Mouse (Mus musculus) adrenal gland, postnatal 25 days (tissue): ENCODE results near the gene Zfp609. TPM values are rescaled to one million over a fixed set of nuclear protein-coding genes. Genes with fewer than 3 reads are reported as not detected.

Experiments used
- DNase-seq: peaks from one replicate; pipeline ENCODE4 v3.0.0; 2021; ENCODE audit warnings: mixed read lengths
- total RNA-seq: library from RNA; stranded (reverse); gene quantifications from 2 replicates; pipeline ENCODE4 v1.2.3, GENCODE M21; 2021

The Zfp609 gene
- total RNA-seq, 1 experiment from 2014 or later, result 35.7 TPM

- no peak for DNase-seq
These were observed 67.4 kb downstream of the Zfp609 start for GRCm38 (mm10) chr9:65759992-65760391.

- no peak for DNase-seq
These were observed 68.1 kb downstream of the Zfp609 start for GRCm38 (mm10) chr9:65759256-65759655.

DNA sequence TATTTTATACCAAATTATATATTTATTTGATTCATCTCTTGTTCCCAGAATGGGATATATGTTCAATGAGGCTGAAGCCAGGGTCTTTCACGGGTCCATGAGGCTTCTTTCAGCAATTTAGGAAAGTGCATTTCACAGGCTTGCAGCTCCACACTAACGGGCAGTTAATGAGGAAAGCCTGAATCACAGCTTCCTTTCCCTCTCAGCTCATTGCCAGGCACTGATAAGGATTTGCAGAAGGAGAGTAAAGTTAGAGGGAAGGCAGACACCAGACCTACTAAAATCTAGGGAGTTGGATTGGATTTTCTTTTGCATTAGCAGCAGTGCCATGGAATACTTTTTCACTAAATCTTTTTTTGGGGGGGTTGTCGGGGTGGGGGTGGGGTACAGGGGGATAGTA, 69.5 kb downstream of the Zfp609 start:
- no peak for DNase-seq

DNA sequence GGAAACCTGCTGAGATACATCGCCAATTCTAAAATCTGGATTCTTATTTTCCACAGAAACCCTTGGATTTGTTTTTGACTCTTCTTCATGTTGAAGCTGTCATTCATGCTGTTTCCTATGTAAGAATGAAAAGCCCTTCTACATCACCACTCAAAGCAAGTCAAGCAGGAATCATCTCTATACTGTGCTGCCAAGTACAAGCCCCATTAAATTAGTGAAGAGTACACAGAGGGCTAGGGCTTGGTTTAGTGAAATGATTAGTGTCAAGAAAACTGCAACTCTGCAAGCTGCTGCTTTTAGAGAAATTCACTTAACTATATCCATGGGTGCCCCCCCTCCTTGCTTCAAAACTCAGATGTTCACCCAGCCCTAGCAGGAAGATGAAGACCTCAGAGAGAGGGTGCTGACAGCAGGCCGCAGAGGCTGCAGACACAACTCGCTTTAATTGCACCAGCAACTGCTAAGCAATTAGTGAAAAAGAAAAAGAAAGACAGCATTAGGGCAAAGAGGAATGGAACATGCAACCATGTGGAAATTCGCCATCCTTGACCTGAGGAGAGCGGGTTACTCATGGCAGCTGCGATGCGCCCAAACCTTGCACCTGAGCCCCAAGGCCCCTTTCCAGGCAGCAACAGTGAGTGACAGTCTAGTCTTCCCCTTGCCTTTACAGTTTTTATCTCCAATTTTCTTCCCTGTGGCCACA, 71.5 kb downstream of the Zfp609 start:
- no peak for DNase-seq

GRCm38 (mm10) chr9:65755164-65755563, 72.2 kb downstream of the Zfp609 start:
- no peak for DNase-seq

GRCm38 (mm10) chr9:65752632-65753031, 74.7 kb downstream of the Zfp609 start:
- no peak for DNase-seq

- DNase-seq, result no peak
These were observed 75.5 kb downstream of the Zfp609 start for GRCm38 (mm10) chr9:65751906-65752305.

DNA sequence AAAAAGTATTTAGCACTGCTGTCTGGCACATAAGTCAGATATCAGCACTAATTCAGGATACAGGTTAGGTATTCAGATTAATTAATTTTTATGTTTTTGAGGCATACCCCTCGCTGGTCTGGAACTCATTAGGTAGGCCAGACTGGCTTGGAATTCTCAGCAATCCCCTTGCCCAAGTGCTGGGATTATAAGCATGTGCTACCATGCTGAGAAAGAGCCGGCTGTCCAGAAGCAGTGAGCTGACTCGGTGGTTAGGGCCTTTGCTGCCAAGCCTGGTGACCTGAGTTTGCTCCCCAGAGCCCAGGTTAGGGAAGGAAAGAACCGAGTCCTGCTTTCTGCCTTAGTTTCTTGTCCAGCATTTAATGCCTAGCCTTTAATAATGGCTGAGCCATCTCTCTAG, 79.3 kb downstream of the Zfp609 start:
- no peak for DNase-seq

- DNase-seq, result no peak
These were observed 80.9 kb downstream of the Zfp609 start for GRCm38 (mm10) chr9:65746479-65746878.

- DNase-seq, result no peak
These were observed 81.9 kb downstream of the Zfp609 start for GRCm38 (mm10) chr9:65745456-65745855.

DNA sequence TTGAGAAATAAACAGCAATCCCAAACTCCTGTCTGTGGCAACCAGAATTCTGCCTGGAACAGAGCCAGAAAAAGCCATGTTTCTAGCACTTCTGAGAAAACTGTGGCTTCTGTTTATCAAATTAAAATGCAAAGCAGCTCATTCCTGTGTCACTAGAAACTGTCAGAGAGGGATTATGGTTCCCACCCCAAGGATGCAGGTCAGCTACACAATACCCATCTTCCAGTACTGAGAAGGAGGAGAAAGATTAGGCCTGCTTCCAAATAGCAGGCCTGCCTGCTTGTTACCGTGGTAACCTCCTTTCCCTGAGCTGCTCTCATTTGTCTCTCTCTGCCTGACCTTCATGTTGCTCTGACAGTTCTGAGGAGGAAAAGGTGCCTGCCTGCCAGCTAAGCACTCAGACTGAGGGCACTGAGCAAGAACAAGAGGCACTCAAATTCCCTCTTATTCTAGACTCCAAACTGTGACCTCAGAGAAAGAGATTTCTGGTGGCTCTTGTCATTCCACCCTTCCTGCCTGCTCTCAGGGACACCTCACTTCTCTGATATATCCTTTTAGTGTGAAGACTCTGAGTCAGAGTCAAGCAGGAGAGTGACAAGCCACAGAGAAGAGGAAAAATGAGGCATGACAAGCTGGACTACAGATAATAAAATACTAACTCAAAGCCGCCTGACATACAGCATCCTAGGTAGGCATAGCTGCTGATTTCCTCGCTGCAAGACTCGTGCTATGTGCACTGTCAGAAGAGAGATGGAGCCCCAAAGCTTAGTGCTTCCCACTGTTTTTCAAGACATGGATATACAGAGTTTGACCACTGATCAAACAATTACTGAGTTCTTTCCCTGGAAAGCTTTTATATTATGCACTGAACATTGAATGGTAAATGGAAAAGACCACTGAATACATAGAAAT, 82.9 kb downstream of the Zfp609 start:
- peak; percentile 40 for DNase-seq

GRCm38 (mm10) chr9:65743809-65744170, 83.6 kb downstream of the Zfp609 start:
- no peak for DNase-seq

DNA sequence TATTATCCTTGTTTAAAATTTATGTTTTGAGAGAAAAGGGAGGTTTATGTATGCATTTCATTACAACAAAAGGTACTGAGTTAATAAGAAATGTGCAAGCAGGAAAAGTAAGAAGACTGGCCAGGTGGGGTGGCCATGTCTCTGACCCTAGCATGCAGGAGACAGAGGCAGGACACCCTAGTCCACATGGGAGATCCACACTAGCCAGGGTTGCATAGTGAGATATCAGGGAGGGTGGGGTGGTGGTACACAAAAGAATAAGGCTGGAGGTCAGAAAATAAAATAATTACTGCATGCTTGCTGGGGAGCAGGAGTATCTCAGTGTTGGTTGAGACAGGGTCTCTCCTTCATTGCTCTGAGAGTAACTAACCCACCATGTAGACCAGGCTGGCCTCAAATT, 84.0 kb downstream of the Zfp609 start:
- DNase-seq, result no peak

- no peak for DNase-seq
These were observed 84.6 kb downstream of the Zfp609 start for GRCm38 (mm10) chr9:65742777-65743176.

- DNase-seq, result no peak
These were observed 86.1 kb downstream of the Zfp609 start for GRCm38 (mm10) chr9:65741066-65741852.

- no peak for DNase-seq
These were observed 92.4 kb downstream of the Zfp609 start for GRCm38 (mm10) chr9:65734931-65735330.

DNA sequence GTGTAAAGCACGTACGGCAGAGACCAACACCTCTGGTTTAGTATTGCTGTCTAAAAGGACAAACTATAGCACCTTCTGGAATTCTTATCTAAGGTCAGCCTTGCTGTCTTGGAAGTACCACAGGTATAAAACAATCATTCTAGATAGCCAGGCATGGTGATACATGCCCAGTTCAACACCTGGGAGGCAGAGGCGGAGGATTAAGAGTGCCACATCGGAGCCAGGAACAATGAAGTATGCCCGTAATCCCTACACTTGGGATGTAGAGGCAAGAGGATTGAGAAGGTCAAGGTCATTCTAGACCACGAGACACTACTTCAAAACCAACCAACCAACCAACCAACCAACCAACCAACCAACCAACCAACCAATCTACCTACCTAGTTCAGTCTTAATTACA, 98.8 kb downstream of the Zfp609 start:
- DNase-seq, result no peak

DNA sequence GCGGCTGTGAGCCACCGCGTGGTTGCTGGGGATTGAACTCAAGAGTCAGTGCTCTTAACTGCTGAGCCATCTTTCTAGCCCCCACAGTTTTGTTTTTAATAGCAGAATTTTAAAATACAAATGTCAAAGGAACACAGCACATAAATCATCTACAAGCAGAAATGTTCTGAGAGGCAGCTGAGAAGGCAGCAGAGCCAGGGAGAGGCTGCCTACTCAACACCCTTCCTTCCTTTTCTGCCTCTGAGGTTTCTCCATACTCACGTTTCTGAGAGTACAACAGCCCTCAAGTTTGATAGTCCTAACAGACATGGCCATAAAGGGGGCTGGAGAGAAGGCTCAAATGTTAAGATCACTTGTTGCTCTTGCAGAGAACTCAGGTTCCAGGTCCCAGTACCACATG, 99.9 kb downstream of the Zfp609 start:
- DNase-seq, result no peak

DNA sequence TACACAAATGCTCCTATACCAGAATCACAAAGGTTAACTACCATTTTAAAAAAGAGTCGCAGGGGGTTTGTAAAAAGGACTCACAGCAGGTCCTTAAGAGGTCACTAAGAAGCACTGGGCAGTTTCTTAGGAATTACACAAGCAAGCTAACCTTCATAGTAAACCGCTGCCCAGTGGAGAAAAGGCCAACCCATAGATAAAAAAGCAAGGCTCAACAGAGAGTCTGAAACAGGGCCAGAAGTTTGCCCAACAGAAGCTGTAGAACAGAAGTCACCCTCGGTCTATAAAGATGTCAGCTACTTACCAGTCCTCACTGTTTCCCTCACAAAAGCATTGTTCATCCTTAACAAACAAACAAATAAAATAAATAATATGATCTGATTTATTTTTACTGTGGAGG, 100.9 kb downstream of the Zfp609 start:
- DNase-seq, result peak; percentile 23

DNA sequence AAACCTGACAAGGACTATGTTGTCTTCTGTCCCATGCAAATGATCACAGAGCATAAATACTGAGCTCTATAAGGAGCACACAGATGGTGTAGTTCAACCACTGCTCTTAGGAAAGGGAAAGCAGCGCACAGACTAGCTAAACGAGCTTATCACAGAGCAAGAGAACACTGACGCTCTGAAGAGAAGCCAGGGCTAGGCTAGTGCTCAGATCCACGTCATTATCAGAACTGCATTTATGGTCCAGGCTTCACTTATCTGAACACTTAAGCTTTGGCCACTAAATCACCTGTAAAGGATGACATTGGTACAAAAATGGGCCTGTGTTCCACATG, 102.1 kb downstream of the Zfp609 start:
- no peak for DNase-seq

- peak; percentile 51 for DNase-seq
These were observed 102.7 kb downstream of the Zfp609 start for GRCm38 (mm10) chr9:65724471-65725290.

DNA sequence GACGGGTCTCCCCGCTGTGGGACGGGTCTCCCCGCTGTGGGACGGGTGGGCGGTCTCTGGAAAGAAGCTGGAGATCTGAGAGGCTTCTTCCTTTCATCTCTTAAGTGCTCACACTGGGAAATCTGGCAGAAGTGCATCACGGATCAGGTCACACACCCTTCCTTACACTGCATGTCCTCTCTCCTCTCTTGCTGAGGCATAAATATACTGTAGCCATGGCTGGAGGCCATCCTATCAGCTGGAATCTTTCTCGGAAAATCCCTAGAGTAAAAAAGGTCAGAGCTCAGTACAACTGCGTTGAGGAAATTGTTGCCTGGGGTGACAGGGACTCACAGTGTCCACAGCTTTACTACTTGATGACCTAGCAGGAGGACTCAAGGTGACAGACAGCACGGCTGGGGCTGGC, 106.2 kb downstream of the Zfp609 start:
- no peak for DNase-seq
